Mouse (Mus musculus): Measurements from ENCODE around the gene Dcp1b.

GRCm38 (mm10) chr6:119176103-119176502 is 1.1 kb downstream of the Dcp1b start:
- TF ChIP-seq POLR2A (IDR thresholded peaks at IDR 0.05; ENCODE audit: extremely low read depth, insufficient read depth, low read length) (no peak), CTCF (IDR thresholded peaks at IDR 0.05; ENCODE audit: low read depth, low read length) (no peak)
